Mouse (Mus musculus): ENCODE measurements at regions not wholly inside any gene's neighbourhood (a gene's known extent, or its start where the extent isn't known, plus 50 kb on each side); places are given as distances from the start of the nearest gene placed in this dataset.

DNA sequence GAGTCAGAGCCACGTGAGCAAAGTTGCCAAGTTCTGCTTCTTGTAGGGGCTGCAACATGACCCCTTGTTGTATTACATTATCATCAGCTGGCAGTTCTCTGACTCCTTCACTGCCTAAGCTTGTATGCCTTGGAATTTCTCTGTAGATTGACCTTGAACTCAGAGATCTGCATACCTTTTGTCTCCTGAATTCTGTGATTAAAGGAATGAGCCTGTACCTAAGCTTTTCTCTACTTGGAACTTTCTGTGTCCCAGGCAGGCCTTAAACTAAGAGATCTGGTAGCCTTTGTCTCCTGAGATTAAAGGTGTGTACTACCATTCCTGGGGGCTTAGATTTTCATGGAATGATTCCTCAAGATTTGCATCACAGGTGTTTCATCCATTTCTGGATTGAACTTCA, 544.8 kb upstream of the Tpk1 start:
- DNase-seq (ENCODE audit: low read depth, low spot score): no peak
- WGBS: 61% methylated on average over 1 of the region's 1 CpGs

DNA sequence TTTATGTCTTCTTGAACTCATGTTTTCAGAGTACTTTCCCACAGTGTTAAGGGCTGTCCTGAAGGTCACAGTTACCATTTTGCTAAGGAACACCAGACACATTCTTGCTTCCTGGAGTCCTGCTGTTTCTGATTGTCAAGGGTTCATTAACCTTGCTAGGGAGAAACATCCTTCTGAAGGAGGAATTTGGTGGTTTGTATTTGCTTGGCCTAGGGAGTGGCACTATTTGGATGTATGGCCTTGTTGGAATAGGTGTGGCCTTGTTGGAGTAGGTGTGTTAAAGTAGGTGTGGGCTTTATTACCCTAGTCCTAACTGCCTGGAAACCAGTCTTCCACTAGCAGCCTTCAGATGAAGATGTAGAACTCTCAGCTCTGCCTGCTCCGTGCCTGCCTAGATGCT, 538.4 kb upstream of the Tpk1 start:
- 35% methylated on average over 1 of the region's 1 CpGs for WGBS
- DNase-seq (ENCODE audit: low read depth, low spot score): peak; percentile 45

DNA sequence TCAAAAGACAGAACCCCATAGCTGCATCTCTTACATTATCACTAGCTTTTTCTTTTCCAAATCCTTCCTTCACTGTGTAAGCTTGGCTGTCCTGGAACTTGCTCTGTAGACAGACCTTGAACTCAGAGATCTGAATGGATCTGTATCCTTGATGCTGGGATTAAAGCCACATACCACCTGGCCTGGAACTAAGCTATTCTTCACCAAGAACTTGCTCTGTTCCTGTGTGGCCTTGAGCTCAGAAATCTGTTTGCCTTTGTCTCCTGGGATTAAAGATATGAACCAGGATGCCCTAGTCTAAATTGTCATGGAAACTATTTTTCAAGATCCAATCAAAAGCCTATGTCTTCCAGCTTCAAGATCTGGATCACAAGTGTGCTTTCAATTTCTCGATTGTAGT, 537.8 kb upstream of the Tpk1 start:
- DNase-seq (ENCODE audit: low read depth, low spot score): no peak
- 62% methylated on average over 1 of the region's 1 CpGs for WGBS

DNA sequence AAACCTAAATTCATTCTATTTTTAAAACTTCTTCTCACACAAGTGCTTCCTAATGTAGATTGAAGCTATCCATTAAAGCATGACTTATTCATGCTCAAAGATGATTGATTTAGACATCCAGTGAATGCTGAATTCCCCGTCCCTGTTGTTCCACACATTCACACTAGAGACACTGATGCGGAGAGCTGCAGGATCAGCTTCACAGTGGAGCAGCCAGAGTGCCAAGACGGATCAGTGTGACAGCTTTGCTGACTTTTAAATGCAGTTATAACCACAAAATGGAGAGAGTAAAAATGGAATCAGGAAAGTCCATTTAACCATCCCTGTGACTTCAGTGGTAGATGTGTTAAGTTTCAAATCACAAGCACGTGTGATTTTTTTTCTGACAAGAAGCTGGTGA, 513.8 kb upstream of the Tpk1 start:
- WGBS: 84% methylated on average over 4 of the region's 4 CpGs

More for the DNA sequence above, 513.8 kb upstream of the Tpk1 start:
- no peak for DNase-seq (ENCODE audit: low read depth, low spot score)

Data from large intestine, adult 2 months (tissue).